Mouse (Mus musculus): Measurements from ENCODE around the gene Zdhhc12. TPM values are rescaled to one million over a fixed set of nuclear protein-coding genes. Genes with fewer than 3 reads are reported as not detected.

Zdhhc12 gene
- polyA plus RNA-seq, 1 experiment from 2014 or later: 27.9 TPM

- Histone ChIP-seq H3K36me3 (peaks cover 21% of the 10 kb centered on the region), H3K27me3 (replicated peaks) (no peaks in the 10 kb centered on the region), H3K9me3 (no peaks in the 10 kb centered on the region), H3K4me1 (peaks cover 11% of the 10 kb centered on the region), H3K9ac (no peak overlapping the region), H3K27ac (no peak overlapping the region), H3K4me3 (no peak overlapping the region), H3K4me2 (replicated peaks) (no peak overlapping the region)
- no peak for ATAC-seq (ENCODE audit: low FRiP score, low read depth)
- 71% methylated on average over 3 of the region's 3 CpGs for WGBS
These were observed 17.8 kb downstream of the Zdhhc12 start for GRCm38 (mm10) chr2:30075625-30076024.

- peaks cover 42% of the 10 kb centered on the region for H3K36me3 ChIP-seq
- 84% methylated on average over 3 of the region's 3 CpGs for WGBS
- peaks cover 12% of the 10 kb centered on the region for H3K4me1 ChIP-seq
These were observed 20.2 kb downstream of the Zdhhc12 start for GRCm38 (mm10) chr2:30073285-30073684.

GRCm38 (mm10) chr2:30072875-30073274 lies 20.6 kb downstream of the Zdhhc12 start:
- 78% methylated on average over 7 of the region's 7 CpGs for WGBS
- peaks cover 45% of the 10 kb centered on the region for H3K36me3 ChIP-seq

More at GRCm38 (mm10) chr2:30073285-30073684, 20.2 kb downstream of the Zdhhc12 start:
- ATAC-seq (ENCODE audit: low FRiP score, low read depth): no peak
- H3K9me3 ChIP-seq: no peaks in the 10 kb centered on the region
- no peak overlapping the region for H3K27ac ChIP-seq
- no peaks in the 10 kb centered on the region for H3K27me3 ChIP-seq (replicated peaks)
- H3K4me3 ChIP-seq: no peak overlapping the region
- no peak overlapping the region for H3K9ac ChIP-seq
- H3K4me2 ChIP-seq (replicated peaks): no peak overlapping the region

DNA sequence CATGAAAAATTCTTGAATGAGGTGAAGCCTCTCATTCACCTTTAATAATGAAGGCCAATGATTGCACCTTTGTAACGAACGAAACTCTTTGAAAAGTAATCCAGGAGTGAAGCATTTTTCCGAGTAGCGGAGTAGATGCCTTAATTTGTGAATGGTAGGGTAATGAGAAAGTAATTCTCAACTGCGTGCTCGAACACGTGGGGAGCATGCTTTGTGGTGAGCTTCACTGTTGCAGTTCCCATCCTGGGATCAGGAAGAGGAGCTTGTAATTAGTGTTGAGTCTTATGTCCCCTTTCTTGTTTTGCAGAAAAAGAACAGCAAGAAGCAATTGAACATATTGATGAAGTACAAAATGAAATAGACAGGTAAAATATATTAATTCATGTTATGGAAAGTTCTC lies 25.5 kb downstream of the Zdhhc12 start:
- 23% methylated on average over 7 of the region's 7 CpGs for WGBS
- H3K9me3 ChIP-seq: no peaks in the 10 kb centered on the region
- peak overlapping the region; percentile 99 for H3K9ac ChIP-seq
- H3K27me3 ChIP-seq (replicated peaks): no peaks in the 10 kb centered on the region
- H3K4me3 ChIP-seq: peak overlapping the region; percentile 100
- H3K4me1 ChIP-seq: peaks cover 29% of the 10 kb centered on the region
- no peak for ATAC-seq (ENCODE audit: low FRiP score, low read depth)
- no peak overlapping the region for H3K27ac ChIP-seq
- H3K36me3 ChIP-seq: peaks cover 35% of the 10 kb centered on the region
- peak overlapping the region; percentile 76 for H3K4me2 ChIP-seq (replicated peaks)

More at GRCm38 (mm10) chr2:30072875-30073274, 20.6 kb downstream of the Zdhhc12 start:
- no peak for ATAC-seq (ENCODE audit: low FRiP score, low read depth)
- no peaks in the 10 kb centered on the region for H3K9me3 ChIP-seq
- no peak overlapping the region for H3K9ac ChIP-seq
- H3K4me2 ChIP-seq (replicated peaks): no peak overlapping the region
- no peaks in the 10 kb centered on the region for H3K27me3 ChIP-seq (replicated peaks)
- peaks cover 12% of the 10 kb centered on the region for H3K4me1 ChIP-seq
- H3K27ac ChIP-seq: no peak overlapping the region
- no peak overlapping the region for H3K4me3 ChIP-seq

DNA sequence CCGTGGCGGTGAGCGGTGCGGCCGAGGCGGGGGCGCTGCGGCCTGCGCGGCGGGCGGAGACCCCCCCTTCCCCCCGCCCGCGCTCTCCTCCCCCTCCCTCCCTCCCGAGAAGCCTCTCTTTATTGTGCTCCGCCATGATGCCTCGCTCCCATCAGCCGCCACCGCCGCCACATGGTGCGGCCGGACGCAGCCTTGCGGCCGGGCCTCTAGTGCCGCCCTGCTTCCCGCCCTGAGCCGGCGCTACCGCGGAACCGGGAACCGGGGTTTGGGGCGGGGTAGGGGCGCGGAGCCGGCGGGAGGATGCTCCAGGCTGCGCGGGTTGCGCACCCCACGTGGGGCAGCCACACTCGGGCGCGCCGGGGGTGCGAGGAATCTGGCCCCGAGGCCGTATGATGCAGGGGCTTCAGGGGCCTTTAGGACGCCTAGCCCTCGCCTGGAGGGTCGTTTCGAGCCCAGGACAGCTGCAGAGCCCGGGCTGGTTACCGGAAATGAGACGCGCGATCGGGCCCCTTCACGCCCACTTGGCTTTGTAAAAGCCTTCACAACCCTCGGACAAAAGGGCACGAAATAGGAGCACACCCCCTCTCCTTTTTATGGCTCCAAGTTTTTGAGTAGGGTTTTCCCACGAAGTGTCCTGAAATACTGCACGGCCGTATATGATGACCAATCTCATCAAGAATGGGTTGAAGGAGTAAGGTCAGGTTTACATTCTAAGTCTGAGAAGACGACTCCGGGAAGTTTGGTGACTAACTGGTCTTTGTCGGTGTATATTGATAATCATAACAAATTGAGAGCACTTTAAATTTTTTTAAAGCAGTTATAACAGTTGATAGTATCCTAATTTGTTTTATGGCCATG lies 26.2 kb downstream of the Zdhhc12 start:
- Histone ChIP-seq H3K9ac (peak overlapping the region; percentile 99), H3K4me1 (peaks cover 33% of the 10 kb centered on the region), H3K27ac (peak overlapping the region; percentile 98), H3K4me3 (peak overlapping the region; percentile 100), H3K27me3 (replicated peaks) (no peaks in the 10 kb centered on the region), H3K9me3 (no peaks in the 10 kb centered on the region), H3K36me3 (peaks cover 28% of the 10 kb centered on the region), H3K4me2 (replicated peaks) (peak overlapping the region; percentile 76)
- ATAC-seq (ENCODE audit: low FRiP score, low read depth): peak; percentile 42
- WGBS: under 1% methylated on average over 54 of the region's 69 CpGs

- Histone ChIP-seq H3K27ac (peak overlapping the region; percentile 98), H3K4me2 (replicated peaks) (peak overlapping the region; percentile 76)
- WGBS: under 1% methylated on average over 81 of the region's 101 CpGs
These were observed 27.2 kb downstream of the Zdhhc12 start for GRCm38 (mm10) chr2:30066046-30066901.

GRCm38 (mm10) chr2:30064298-30064697 lies 29.1 kb downstream of the Zdhhc12 start:
- ATAC-seq (ENCODE audit: low FRiP score, low read depth): no peak
- Histone ChIP-seq H3K27me3 (replicated peaks) (no peaks in the 10 kb centered on the region), H3K27ac (no peak overlapping the region), H3K9me3 (no peaks in the 10 kb centered on the region), H3K4me1 (peaks cover 41% of the 10 kb centered on the region), H3K9ac (no peak overlapping the region), H3K4me2 (replicated peaks) (peak overlapping the region; percentile 91), H3K36me3 (peaks cover 10% of the 10 kb centered on the region), H3K4me3 (no peak overlapping the region)
- 34% methylated on average over 3 of the region's 3 CpGs for WGBS

More at GRCm38 (mm10) chr2:30066046-30066901, 27.2 kb downstream of the Zdhhc12 start:
- peak overlapping the region; percentile 99 for H3K9ac ChIP-seq
- H3K27me3 ChIP-seq (replicated peaks): no peaks in the 10 kb centered on the region
- ATAC-seq (ENCODE audit: low FRiP score, low read depth): peak; percentile 91
- no peaks in the 10 kb centered on the region for H3K9me3 ChIP-seq
- peaks cover 38% of the 10 kb centered on the region for H3K4me1 ChIP-seq
- H3K36me3 ChIP-seq: peaks cover 25% of the 10 kb centered on the region
- H3K4me3 ChIP-seq: peak overlapping the region; percentile 100

DNA sequence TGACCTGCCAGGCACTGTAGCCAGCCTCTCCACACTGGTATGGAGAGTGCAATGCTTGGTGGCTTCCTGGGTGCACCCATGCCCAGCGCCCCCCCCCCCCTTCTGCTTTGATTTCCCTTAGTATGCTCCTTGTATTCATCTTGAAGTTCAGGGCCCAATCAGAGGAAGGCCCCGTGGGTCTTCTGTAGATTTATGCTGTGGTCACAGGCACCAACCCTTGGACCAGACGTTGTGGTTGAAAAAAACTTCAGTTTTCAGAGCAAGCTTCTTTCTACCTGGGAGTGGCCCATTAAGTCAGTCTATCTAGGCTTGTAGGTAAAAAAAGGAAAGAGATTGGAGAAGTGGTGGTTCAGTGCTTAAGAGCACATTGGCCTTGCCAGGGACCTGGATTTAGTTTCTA lies 29.7 kb downstream of the Zdhhc12 start:
- whole genome bisulfite sequencing: 7% methylated on average over 2 of the region's 3 CpGs
- no peak for ATAC-seq (ENCODE audit: low FRiP score, low read depth)
- peaks cover 6% of the 10 kb centered on the region for H3K36me3 ChIP-seq
- no peaks in the 10 kb centered on the region for H3K27me3 ChIP-seq (replicated peaks)
- H3K4me3 ChIP-seq: peak overlapping the region; percentile 53; the same call in 1 of the 2 replicates
- no peaks in the 10 kb centered on the region for H3K9me3 ChIP-seq
- peak overlapping the region; percentile 91 for H3K4me2 ChIP-seq (replicated peaks)
- no peak overlapping the region for H3K9ac ChIP-seq
- no peak overlapping the region for H3K27ac ChIP-seq
- peaks cover 41% of the 10 kb centered on the region for H3K4me1 ChIP-seq

DNA sequence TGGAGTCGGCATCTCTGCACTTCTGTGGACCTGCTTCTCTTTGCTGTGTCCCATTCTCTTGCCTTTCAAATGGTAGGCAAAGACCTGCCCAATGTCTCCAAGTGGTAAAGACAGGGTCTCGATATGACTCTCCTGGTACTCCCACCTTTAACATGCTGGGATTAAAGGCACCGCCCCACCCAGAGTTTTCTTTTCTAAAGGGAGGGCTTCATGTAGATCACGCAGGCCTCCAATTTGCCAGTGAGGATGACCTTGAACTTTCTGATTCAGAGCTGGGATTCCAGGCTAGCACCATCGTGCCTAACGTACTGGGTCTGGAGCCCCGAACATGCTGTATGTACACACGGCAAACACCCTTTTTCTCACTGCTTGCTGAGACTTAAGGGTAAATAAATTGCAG lies 30.2 kb downstream of the Zdhhc12 start:
- H3K9me3 ChIP-seq: no peaks in the 10 kb centered on the region
- H3K27ac ChIP-seq: no peak overlapping the region
- H3K4me1 ChIP-seq: peaks cover 36% of the 10 kb centered on the region
- peak overlapping the region; percentile 91 for H3K4me2 ChIP-seq (replicated peaks)
- H3K4me3 ChIP-seq: peak overlapping the region; percentile 53
- H3K27me3 ChIP-seq (replicated peaks): no peaks in the 10 kb centered on the region
- 3% methylated on average over 8 of the region's 8 CpGs for WGBS
- ATAC-seq (ENCODE audit: low FRiP score, low read depth): no peak
- H3K36me3 ChIP-seq: peaks cover 2% of the 10 kb centered on the region
- H3K9ac ChIP-seq: peak overlapping the region; percentile 65

GRCm38 (mm10) chr2:30062249-30063093 lies 31.0 kb downstream of the Zdhhc12 start:
- Histone ChIP-seq H3K9me3 (no peaks in the 10 kb centered on the region), H3K36me3 (no peaks in the 10 kb centered on the region), H3K27ac (peak overlapping the region; percentile 46; the same call in 1 of the 2 replicates), H3K27me3 (replicated peaks) (no peaks in the 10 kb centered on the region), H3K4me1 (peaks cover 31% of the 10 kb centered on the region), H3K4me2 (replicated peaks) (peak overlapping the region; percentile 91), H3K4me3 (peak overlapping the region; percentile 53), H3K9ac (peak overlapping the region; percentile 65)
- no peak for ATAC-seq (ENCODE audit: low FRiP score, low read depth)
- under 1% methylated on average over 40 of the region's 40 CpGs for whole genome bisulfite sequencing
